Mouse (Mus musculus): ENCODE results near the gene Ly6g6c.

DNA sequence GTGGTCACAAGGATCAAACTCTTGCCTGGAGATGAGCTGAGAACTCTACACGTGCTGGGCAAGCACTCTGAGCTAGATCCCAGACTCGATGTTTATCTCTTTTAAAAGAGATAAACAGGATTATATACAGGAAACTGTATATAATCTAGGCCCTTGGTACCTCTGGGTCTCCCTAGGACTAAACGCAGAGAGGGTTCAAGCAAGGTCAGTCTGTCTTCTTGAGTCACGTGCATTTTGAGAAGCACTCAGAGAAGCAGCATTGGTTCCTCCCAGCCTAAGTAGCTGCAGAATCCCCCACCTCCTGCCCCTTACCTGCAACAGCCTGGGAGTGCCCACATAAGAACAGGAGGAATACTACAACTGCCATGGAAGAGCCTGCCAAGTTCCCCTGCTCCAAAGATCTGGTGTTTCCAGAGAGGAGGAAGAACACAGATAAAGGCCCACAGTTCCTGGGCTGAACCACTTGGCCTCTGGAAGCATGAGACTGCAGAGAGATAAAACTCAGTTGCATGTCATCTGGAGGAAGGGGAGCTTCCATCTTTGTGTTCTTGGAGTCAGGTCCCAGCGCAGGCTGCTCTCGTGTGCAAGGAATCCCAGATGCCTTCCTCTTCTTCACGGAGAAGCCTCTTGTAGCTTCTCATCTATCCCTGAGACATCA lies 20.1 kb downstream of the Ly6g6c start, which contains the start of gene Ly6g6f:
- TF ChIP-seq CTCF (conservative IDR thresholded peaks at IDR 0.05; ENCODE audit: low read length) (no peak), NANOG (IDR thresholded peaks at IDR 0.05; ENCODE audit: borderline replicate concordance, low read length) (no peak)

All from E14TG2a.4 (cell line).